Mouse (Mus musculus) liver, adult 2 months (tissue): Measurements from ENCODE around the gene Chst14.

Experiments used
- CTCF ChIP-seq: fragments of 200-500 bp; IDR thresholded peaks from 2 replicates; pipeline ENCODE4 v1.5.1; 2011; ENCODE audit warnings: low read depth, low read length, control low read depth
- POLR2A ChIP-seq: fragments of 200-500 bp; IDR thresholded peaks from 2 replicates; pipeline ENCODE4 v1.6.1; 2011; ENCODE audit warnings: low read length, control low read depth; ENCODE audit not compliant: insufficient read depth; ENCODE audit errors: extremely low read depth

DNA sequence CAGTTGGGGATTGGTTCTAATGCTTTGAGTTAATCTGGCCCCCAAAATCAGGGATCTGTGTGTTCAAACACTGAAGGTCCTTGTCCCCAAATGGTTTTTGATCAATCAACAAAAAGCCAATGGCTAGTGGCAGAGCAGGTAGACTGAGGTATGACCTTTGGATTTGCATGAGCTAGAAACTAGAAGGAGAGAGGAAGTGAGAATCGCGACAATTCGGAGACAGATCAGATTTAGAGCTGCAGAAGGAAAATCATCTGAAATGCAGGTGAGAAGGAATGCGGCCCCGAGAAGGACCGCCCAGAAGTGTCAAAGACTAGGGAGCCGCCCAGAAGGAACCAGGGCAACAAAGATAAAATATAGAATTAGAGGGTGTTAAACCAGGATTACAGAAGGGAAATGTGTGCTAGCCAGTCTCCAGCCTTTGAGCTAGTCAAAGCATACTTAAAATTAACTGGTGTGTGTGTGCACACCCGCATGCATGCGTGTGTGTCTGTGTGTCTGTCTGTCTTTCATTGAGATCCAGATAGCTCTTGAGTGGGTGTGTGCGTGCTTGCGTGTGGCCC, 43.4 kb downstream of the Chst14 start:
- TF ChIP-seq CTCF: no peak
- no peak for TF ChIP-seq POLR2A
